Mouse (Mus musculus) layer of hippocampus, adult 2 months (tissue): ENCODE data around the gene Fcgr3. TPM values are rescaled to one million over a fixed set of nuclear protein-coding genes. Genes with fewer than 3 reads are reported as not detected.
"Not testable (repeated sequence)": the region's sequence is repeated elsewhere in the genome, so short reads cannot be mapped to it uniquely, and the experiment has no call there.

Experiments used
- DNase-seq, 2 experiments: peaks; one replicate each; pipeline ENCODE4 v3.0.0; 2022; ENCODE audit warnings: low spot score in 2 of 2
- H3K27ac ChIP-seq: fragments of 200-600 bp; 2 replicates; pipeline ENCODE4 v1.8.1; 2022
- H3K4me3 ChIP-seq: fragments of 200-600 bp; 2 replicates; pipeline ENCODE4 v1.8.1; 2022; ENCODE audit warnings: mild to moderate bottlenecking
- CTCF ChIP-seq: fragments of 200-600 bp; conservative IDR thresholded peaks from 2 replicates; pipeline ENCODE4 v1.8.1; 2022; ENCODE audit warnings: antibody characterized with exemption, mild to moderate bottlenecking, moderate library complexity
- total RNA-seq, 2 experiments: library from RNA; stranded (reverse); gene quantifications; 2 replicates each; pipeline ENCODE4 v1.2.3; 2021

Gene Fcgr3
- total RNA-seq, 2 experiments from 2014 or later: 12.0 to 12.3 TPM

- Histone ChIP-seq H3K4me3 (peak overlapping the region; percentile 95), H3K27ac (peak overlapping the region; percentile 93)
- DNase-seq: peak; percentile 87 to 89
- TF ChIP-seq CTCF: peak; percentile 60
Observed at GRCm38 (mm10) chr1:171101733-171102546, 37.2 kb upstream of the Fcgr3 start.

DNA sequence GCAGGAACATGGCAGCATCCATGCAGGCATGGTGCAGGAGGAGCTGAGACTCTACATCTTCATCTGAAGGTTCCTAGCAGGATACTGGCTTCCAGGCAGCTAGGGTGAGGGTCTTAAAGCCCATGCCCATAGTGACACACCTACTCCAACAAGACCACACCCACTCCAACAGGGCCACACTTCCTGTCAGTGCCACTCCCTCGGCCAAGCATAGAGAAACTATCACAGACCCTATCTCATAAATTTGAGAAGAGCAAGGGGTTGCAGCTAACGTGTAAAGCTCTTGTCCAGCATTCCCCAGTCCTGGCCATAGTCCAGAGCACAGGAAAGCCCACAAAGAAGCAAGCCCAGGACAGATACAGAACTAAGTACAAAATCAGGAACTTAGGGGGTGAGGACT, 36.3 kb upstream of the Fcgr3 start:
- TF ChIP-seq CTCF: no peak
- no peak for DNase-seq
- H3K27ac ChIP-seq: no peak overlapping the region
- H3K4me3 ChIP-seq: no peak overlapping the region

- TF ChIP-seq CTCF: no peak
- H3K4me3 ChIP-seq: no peak overlapping the region
Observed at GRCm38 (mm10) chr1:171097612-171098011, 32.9 kb upstream of the Fcgr3 start.

DNA sequence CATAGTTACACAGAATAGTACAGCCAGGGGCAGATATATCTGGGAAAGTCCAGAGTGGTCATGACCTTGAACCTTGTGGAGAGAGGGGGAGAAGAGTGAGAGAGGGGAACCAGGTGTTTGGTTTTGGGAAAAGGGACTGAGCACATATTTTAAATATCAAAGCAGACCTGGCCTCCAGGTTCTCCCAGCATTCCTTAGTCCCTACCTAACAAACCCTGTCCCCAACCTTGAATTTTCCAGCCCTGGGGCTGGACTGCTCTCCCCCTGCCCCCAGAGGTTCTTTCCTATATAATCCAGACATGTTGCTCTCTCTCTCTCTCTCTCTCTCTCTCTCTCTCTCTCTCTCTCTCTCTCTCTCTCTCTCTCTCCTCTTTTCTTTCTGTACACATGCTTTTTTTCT, 32.4 kb upstream of the Fcgr3 start:
- no peak overlapping the region for H3K4me3 ChIP-seq
- TF ChIP-seq CTCF: no peak

More at GRCm38 (mm10) chr1:171097612-171098011, 32.9 kb upstream of the Fcgr3 start:
- H3K27ac ChIP-seq: no peak overlapping the region
- no peak for DNase-seq

GRCm38 (mm10) chr1:171096110-171096964, 31.6 kb upstream of the Fcgr3 start:
- TF ChIP-seq CTCF: no peak
- no peak for DNase-seq
- Histone ChIP-seq H3K27ac (no peak overlapping the region), H3K4me3 (no peak overlapping the region)

More for the DNA sequence above, 32.4 kb upstream of the Fcgr3 start:
- no peak overlapping the region for H3K27ac ChIP-seq
- DNase-seq: no peak

GRCm38 (mm10) chr1:171094424-171094823, 29.7 kb upstream of the Fcgr3 start:
- H3K27ac ChIP-seq: no peak overlapping the region
- TF ChIP-seq CTCF: no peak
- DNase-seq: no peak
- H3K4me3 ChIP-seq: no peak overlapping the region

- Histone ChIP-seq H3K27ac (no peak overlapping the region), H3K4me3 (no peak overlapping the region)
- TF ChIP-seq CTCF: no peak
- no peak for DNase-seq
Observed at GRCm38 (mm10) chr1:171090761-171091160, 26.0 kb upstream of the Fcgr3 start.

GRCm38 (mm10) chr1:171089891-171090290, 25.2 kb upstream of the Fcgr3 start:
- Histone ChIP-seq H3K27ac (no peak overlapping the region), H3K4me3 (no peak overlapping the region)
- no peak for TF ChIP-seq CTCF
- no peak for DNase-seq

- not testable (repeated sequence) for H3K27ac ChIP-seq, H3K4me3 ChIP-seq, DNase-seq
Observed at GRCm38 (mm10) chr1:171088237-171088869, 23.6 kb upstream of the Fcgr3 start.

DNA sequence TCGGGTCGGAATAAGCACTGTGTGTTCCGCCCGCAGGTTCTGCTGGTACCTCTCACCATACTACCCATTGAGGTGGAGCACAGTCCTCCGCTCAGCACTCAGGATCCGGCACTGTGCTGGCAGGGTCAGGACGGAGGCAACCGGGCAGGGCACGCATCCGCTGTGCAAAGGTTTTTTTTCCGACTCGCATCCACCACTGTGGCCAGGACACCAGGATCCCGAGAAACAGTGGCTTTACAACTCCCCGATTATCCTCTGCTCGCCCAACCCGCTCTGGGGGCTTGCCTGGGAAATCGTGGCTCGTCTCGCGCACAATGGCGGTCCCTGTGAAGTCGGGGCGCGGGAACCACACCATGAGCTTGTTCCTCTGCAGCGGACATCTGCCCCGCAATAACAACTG, 21.0 kb upstream of the Fcgr3 start:
- no peak for TF ChIP-seq CTCF
- no peak for DNase-seq
- Histone ChIP-seq H3K4me3 (peak overlapping the region; percentile 41), H3K27ac (no peak overlapping the region)

GRCm38 (mm10) chr1:171081512-171082231, 16.9 kb upstream of the Fcgr3 start:
- not testable (repeated sequence) for H3K4me3 ChIP-seq, H3K27ac ChIP-seq, DNase-seq

- H3K27ac ChIP-seq, H3K4me3 ChIP-seq, DNase-seq: not testable (repeated sequence)
Observed at GRCm38 (mm10) chr1:171079825-171080224, 15.1 kb upstream of the Fcgr3 start.

DNA sequence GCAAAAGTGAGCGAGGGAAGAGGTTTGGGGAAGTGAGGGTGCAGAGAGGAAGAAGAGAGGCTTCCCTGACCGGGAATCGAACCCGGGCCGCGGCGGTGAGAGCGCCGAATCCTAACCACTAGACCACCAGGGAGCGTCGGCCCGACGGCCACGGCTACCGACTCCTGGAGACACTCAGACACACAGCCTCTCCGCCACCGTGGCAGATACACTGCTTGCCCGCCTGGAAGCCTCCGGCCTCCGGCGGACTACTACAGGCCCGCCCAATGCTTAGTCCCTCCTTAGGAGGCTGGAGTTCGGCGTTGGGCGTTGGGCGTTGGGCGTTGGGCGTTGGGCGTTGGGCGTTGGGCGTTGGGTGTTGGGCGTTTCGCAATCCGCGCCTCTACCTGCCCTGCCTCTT, 14.6 kb upstream of the Fcgr3 start:
- DNase-seq, H3K4me3 ChIP-seq, H3K27ac ChIP-seq: not testable (repeated sequence)

GRCm38 (mm10) chr1:171078419-171078818, 13.7 kb upstream of the Fcgr3 start:
- not testable (repeated sequence) for H3K27ac ChIP-seq, H3K4me3 ChIP-seq, DNase-seq
